Mouse (Mus musculus) hindbrain, embryonic 10.5 days (tissue): ENCODE measurements around the gene Heatr5b. TPM values are rescaled to one million over a fixed set of nuclear protein-coding genes. Genes with fewer than 3 reads are reported as not detected.

Source experiments
- DNase-seq: peaks from one replicate; pipeline ENCODE4 v3.0.0-alpha.2; 2017; ENCODE audit warnings: low spot score
- H3K27ac ChIP-seq: fragments of 300-500 bp; sonication (generic); 2 replicates; pipeline ENCODE4 v1.5.1; 2016; ENCODE audit warnings: mild to moderate bottlenecking, moderate library complexity
- H3K27me3 ChIP-seq: fragments of 300-500 bp; sonication (generic); 2 replicates; pipeline ENCODE4 v1.6.1; 2016; ENCODE audit warnings: mild to moderate bottlenecking; ENCODE audit not compliant: poor library complexity, insufficient read depth, severe bottlenecking
- H3K36me3 ChIP-seq: fragments of 300-500 bp; sonication (generic); 2 replicates; pipeline ENCODE4 v1.6.1; 2016; ENCODE audit warnings: mild to moderate bottlenecking, moderate library complexity
- H3K4me1 ChIP-seq: fragments of 300-500 bp; sonication (generic); replicated peaks from 2 replicates; pipeline ENCODE4 v1.6.1; 2016; ENCODE audit warnings: mild to moderate bottlenecking
- H3K4me3 ChIP-seq: fragments of 300-500 bp; sonication (generic); 2 replicates; pipeline ENCODE4 v1.5.1; 2016; ENCODE audit warnings: mild to moderate bottlenecking, moderate library complexity
- H3K9me3 ChIP-seq: fragments of 300-500 bp; sonication (generic); 2 replicates; pipeline ENCODE4 v1.6.1; 2016; ENCODE audit warnings: mild to moderate bottlenecking, moderate library complexity
- WGBS: fragments of 180-500 bp; shearing (Covaris S2); methylation state at CpG from one replicate; pipeline ENCODE4 v1.1.7; 2016; 5-methylcytosine and 5-hydroxymethylcytosine counted together
- polyA plus RNA-seq: library from polyadenylated mRNA; unstranded; fragments of >200 nt; fragmentation: Nextera tagmentation; extraction: Ambion mirVana; gene quantifications from 2 replicates; pipeline ENCODE4 v1.2.1, GENCODE M21; 2016

The Heatr5b gene
- polyA plus RNA-seq, 1 experiment from 2014 or later = 16.0 TPM

DNA sequence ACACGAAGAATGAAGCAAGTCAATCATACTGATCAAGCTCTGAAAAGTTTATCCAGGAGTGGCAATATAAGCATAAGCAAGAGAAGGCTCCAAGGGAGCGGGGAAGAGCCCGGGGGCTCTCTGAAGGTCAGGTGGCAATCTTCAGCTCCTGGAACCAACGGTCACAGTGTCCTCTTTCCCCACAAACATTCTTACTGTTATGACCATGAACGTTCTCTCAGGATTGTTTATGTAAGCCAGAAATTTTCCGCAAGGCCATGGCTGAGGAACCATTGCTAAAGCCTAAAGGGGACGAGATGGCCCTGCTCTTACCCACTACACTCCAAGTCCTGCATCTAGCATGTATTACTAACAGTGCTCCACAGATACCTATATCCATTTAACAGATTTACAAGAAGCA, 113.5 kb downstream of the Heatr5b start:
- H3K27ac ChIP-seq = no peak overlapping the region
- no peak for DNase-seq
- H3K27me3 ChIP-seq = no peaks in the 10 kb centered on the region
- no peak overlapping the region for H3K4me3 ChIP-seq
- 93% methylated on average over 7 of the region's 7 CpGs for WGBS
- peaks cover 21% of the 10 kb centered on the region for H3K36me3 ChIP-seq
- peaks cover 7% of the 10 kb centered on the region; the same call in 1 of the 2 replicates for H3K9me3 ChIP-seq
- H3K4me1 ChIP-seq = 0 out of 2 replicates have a peak, but pooled peaks cover under 1% of the 10 kb centered on the region

DNA sequence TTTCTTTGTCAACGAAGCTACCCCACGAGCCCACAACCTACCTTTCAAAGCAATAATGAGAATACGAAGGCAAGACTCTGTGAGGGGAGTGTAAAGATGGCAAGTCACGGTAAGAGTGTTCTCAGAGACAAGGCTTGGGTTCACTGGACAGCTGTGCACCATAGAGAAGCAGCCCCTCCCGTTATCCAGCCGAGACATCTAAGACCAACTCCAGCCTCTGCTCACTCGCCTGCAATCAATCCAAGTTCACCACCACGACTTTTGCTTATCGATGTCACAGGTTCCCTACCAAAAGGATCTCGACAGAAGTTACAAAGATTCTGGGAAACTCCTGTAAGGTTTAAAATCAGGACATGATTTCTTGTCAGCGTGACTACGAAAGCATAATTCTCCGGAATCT, 116.1 kb downstream of the Heatr5b start:
- DNase-seq = no peak

DNA sequence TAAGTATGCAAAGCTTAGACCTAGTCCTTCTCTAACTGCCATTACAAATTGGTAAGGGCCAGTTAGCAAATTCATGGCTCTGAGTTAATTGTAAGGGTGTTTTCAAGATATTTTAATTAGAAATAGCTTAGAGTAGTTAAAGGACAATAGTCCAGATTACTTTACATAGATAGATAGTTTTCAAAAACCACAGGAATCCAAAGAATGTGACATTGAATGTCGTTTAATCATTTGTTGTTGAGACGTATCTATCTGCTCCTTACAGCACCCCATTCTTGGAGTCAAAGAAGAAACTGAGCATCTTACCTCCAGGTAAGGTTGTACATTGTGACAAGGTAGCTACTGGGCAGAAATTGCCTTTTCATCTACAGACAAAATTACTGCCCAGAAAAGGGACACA, 124.9 kb downstream of the Heatr5b start:
- WGBS = 76% methylated on average over 2 of the region's 2 CpGs
- peaks cover 9% of the 10 kb centered on the region for H3K9me3 ChIP-seq
- peaks cover 15% of the 10 kb centered on the region for H3K36me3 ChIP-seq
- H3K4me1 ChIP-seq = no peaks in the 10 kb centered on the region
- H3K4me3 ChIP-seq = no peak overlapping the region
- H3K27me3 ChIP-seq = no peaks in the 10 kb centered on the region
- H3K27ac ChIP-seq = no peak overlapping the region
- DNase-seq = no peak

More for the DNA sequence above, 116.1 kb downstream of the Heatr5b start:
- Histone ChIP-seq H3K27ac (no peak overlapping the region), H3K9me3 (peaks cover 7% of the 10 kb centered on the region; the same call in 1 of the 2 replicates), H3K27me3 (no peaks in the 10 kb centered on the region), H3K4me3 (no peak overlapping the region), H3K4me1 (no peaks in the 10 kb centered on the region), H3K36me3 (peaks cover 21% of the 10 kb centered on the region)
- WGBS = 94% methylated on average over 13 of the region's 13 CpGs

DNA sequence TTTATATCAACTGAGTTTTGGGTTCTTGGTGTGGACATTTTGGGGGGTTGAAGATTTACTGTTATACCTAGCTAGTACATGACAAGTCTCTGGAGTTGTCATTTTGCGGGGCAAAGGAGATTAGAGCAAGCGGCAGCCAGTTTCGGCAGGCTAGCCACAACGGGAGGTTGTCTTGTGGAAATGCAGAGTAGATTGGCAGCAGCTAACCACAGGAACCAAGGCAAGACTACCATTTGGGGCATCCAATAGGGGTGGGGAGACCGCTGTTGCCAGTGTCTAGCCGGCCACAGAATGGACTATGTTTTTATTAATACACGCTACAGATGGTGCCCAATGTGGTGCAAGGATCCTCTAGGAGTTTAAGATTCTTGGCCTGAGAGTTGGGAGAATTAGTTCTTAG, 126.7 kb downstream of the Heatr5b start:
- Histone ChIP-seq H3K9me3 (peaks cover 9% of the 10 kb centered on the region), H3K27me3 (no peaks in the 10 kb centered on the region), H3K4me3 (no peak overlapping the region), H3K36me3 (peaks cover 23% of the 10 kb centered on the region), H3K27ac (no peak overlapping the region), H3K4me1 (no peaks in the 10 kb centered on the region)
- WGBS = 88% methylated on average over 7 of the region's 7 CpGs
- DNase-seq = no peak

DNA sequence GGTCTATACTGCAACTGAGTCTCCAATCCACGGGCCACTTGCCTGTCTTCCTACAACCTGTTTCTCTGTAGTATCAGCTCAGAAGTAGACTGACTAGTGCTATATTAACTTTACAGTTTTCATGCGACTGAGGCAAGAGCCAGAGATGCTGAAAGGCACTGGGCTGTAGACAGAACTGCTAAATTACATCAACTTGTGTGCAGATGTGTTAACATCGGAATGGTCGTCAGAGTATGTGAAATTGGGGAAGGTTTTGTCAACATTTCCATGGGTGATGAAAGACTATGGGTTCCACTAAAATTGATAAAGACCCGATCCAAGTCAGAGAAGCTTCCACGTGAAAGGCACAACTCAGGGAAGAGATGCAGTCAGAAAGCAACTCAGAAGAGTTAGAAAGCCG, 132.2 kb downstream of the Heatr5b start:
- H3K27ac ChIP-seq = no peak overlapping the region
- H3K27me3 ChIP-seq = no peaks in the 10 kb centered on the region
- H3K4me3 ChIP-seq = no peak overlapping the region
- no peak for DNase-seq
- no peaks in the 10 kb centered on the region for H3K4me1 ChIP-seq
- H3K9me3 ChIP-seq = peaks cover 9% of the 10 kb centered on the region
- H3K36me3 ChIP-seq = peaks cover 32% of the 10 kb centered on the region
- 94% methylated on average over 7 of the region's 7 CpGs for WGBS

Other genes starting within 250 kb of the Heatr5b start
- gene Strn, start 98.2 kb downstream of the Heatr5b start, polyA plus RNA-seq = 4.8 and 6.0 TPM in 2 replicates
- 34.3 and 36.2 TPM in 2 replicates for gene Gpatch11, start 203 bp upstream of the Heatr5b start, polyA plus RNA-seq
- gene Eif2ak2, start 47.2 kb upstream of the Heatr5b start, polyA plus RNA-seq = 4.9 and 5.2 TPM in 2 replicates
- gene Sult6b1, start 71.6 kb upstream of the Heatr5b start, polyA plus RNA-seq = 0.17 TPM in 1 of 2 replicates, not detected in the other
- 111 and 118 TPM in 2 replicates for gene Cebpzos, start 81.1 kb upstream of the Heatr5b start, polyA plus RNA-seq
- 39.5 and 50.2 TPM in 2 replicates for gene Cebpz, start 101.7 kb upstream of the Heatr5b start, polyA plus RNA-seq
- 46.6 and 58.2 TPM in 2 replicates for gene Ndufaf7, start 101.8 kb upstream of the Heatr5b start, polyA plus RNA-seq
- gene Prkd3, start 185.5 kb upstream of the Heatr5b start, polyA plus RNA-seq = 34.4 and 42.7 TPM in 2 replicates
- 4.6 and 5.1 TPM in 2 replicates for gene Qpct, start 216.5 kb upstream of the Heatr5b start, polyA plus RNA-seq